15 mouse cellular contexts compared by ENCODE assay signal in the genomic region with DNA sequence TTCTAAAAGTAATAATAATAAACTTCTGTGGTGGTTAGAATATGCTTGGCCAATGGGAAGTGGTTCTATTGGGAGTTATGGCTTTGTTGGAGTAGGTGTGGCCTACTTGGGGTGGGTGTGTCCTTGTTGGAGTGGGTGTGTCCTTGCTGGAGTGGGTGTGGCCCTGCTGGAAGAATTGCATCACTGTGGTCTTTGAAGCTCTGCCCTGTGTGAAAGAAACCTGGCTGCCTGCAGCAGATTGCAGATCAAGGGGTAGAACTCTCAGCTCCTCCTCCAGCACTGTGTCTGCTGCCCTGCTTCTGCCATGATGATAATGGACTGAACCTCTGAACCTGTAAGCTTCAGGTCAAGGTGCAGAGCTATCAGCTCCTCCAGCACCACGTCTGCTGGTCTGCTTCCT.
DNase-seq lines count a peak whose midpoint lies in the region; ATAC-seq and TF ChIP-seq lines count a peak whose summit lies in the region.
"Had no signal": no experiment of that assay in that cellular context is flagged by ENCODE, and none has a peak within 500 bp of the region (broad histone marks: within the 10 kb centered on the region; RNA-seq: fewer than 3 reads in every experiment).

No protein-coding gene starts in this region.

- DNase-seq in thymus, postnatal 0 days (ENCODE audit: low spot score): peak; percentile 63
- DNase-seq in thymus, postnatal 14 days: no peak
- no peak for DNase-seq in layer of hippocampus, adult 9-10 months (ENCODE audit: low spot score)
- no peak for DNase-seq in left cerebral cortex, adult 9 months (ENCODE audit: low spot score in 2 of 2)
- DNase-seq: cerebellum, adult 9-11 months; lung, postnatal 10 days; right cerebral cortex, postnatal 4 days had no signal

- no peaks in the 10 kb centered on the region for H3K36me3 ChIP-seq in intestine, postnatal 0 days (ENCODE audit: control insufficient read depth, insufficient read depth)
- no peaks in the 10 kb centered on the region for H3K36me3 ChIP-seq in midbrain, embryonic 13.5 days
- H3K36me3 ChIP-seq: embryonic facial prominence, embryonic 13.5 days had no signal

- H3K27ac ChIP-seq in intestine, postnatal 0 days (ENCODE audit: low read depth, low read length): no peak overlapping the region
- no peak overlapping the region for H3K27ac ChIP-seq in midbrain, embryonic 13.5 days
- H3K27ac ChIP-seq: embryonic facial prominence, embryonic 13.5 days had no signal

- WGBS in intestine, postnatal 0 days: 33% methylated on average over 1 of the region's 1 CpGs
- WGBS in midbrain, embryonic 13.5 days: 72% methylated on average over 1 of the region's 1 CpGs

- H3K4me3 ChIP-seq in intestine, postnatal 0 days (ENCODE audit: low read depth, low read length): no peak overlapping the region
- H3K4me3 ChIP-seq in midbrain, embryonic 13.5 days (replicated peaks): no peak overlapping the region
- H3K4me3 ChIP-seq: embryonic facial prominence, embryonic 13.5 days had no signal

- ATAC-seq in intestine, postnatal 0 days: peak; percentile 99
- peak; percentile 91 for ATAC-seq in megakaryocyte progenitor cell, adult 5-6 weeks (replicated peaks; ENCODE audit: poor library complexity)
- no peak for ATAC-seq in midbrain, embryonic 13.5 days
- no peak for ATAC-seq in inflammation-experienced regulatory T-cells, adult 6 months
- ATAC-seq: forebrain, embryonic 14.5 days; hindbrain, embryonic 16.5 days; midbrain, embryonic 16.5 days had no signal

- H3K4me2 ChIP-seq in intestine, postnatal 0 days (replicated peaks; ENCODE audit: low read depth): no peak overlapping the region
- H3K4me2 ChIP-seq in midbrain, embryonic 13.5 days (replicated peaks): no peak overlapping the region
- H3K4me2 ChIP-seq: embryonic facial prominence, embryonic 13.5 days had no signal

- H3K9ac ChIP-seq in intestine, postnatal 0 days (ENCODE audit: low read depth, low read length): no peak overlapping the region
- no peak overlapping the region for H3K9ac ChIP-seq in midbrain, embryonic 13.5 days (replicated peaks)
- H3K9ac ChIP-seq: embryonic facial prominence, embryonic 13.5 days had no signal

- no peaks in the 10 kb centered on the region for H3K27me3 ChIP-seq in intestine, postnatal 0 days (replicated peaks; ENCODE audit: control insufficient read depth, insufficient read depth, low read length)
- no peaks in the 10 kb centered on the region for H3K27me3 ChIP-seq in midbrain, embryonic 13.5 days
- H3K27me3 ChIP-seq: embryonic facial prominence, embryonic 13.5 days had no signal

- no peaks in the 10 kb centered on the region for H3K9me3 ChIP-seq in intestine, postnatal 0 days (ENCODE audit: control insufficient read depth)
- no peaks in the 10 kb centered on the region for H3K9me3 ChIP-seq in midbrain, embryonic 13.5 days

- H3K4me1 ChIP-seq in intestine, postnatal 0 days (replicated peaks; ENCODE audit: control insufficient read depth, insufficient read depth, low read length): peaks cover 3% of the 10 kb centered on the region
- H3K4me1 ChIP-seq in midbrain, embryonic 13.5 days (replicated peaks): peaks cover 4% of the 10 kb centered on the region

- no peak for TF ChIP-seq CTCF in intestine, postnatal 0 days (IDR thresholded peaks at IDR 0.05; ENCODE audit: low read depth)

Comparison
In these comparisons a context has a peak if more than half of its experiments do, and no peak if none do; other contexts are left out.
1. ATAC-seq: peak in intestine, postnatal 0 days (single experiment) and megakaryocyte progenitor cell, adult 5-6 weeks (single experiment); none in midbrain, embryonic 13.5 days (single experiment) and inflammation-experienced regulatory T-cells, adult 6 months (single experiment).